Mouse (Mus musculus) bone marrow, adult 2 months (tissue): ENCODE data around the gene Abcg1.

Source experiments
- CTCF ChIP-seq: fragments of 200-500 bp; IDR thresholded peaks from 2 replicates; pipeline ENCODE4 v1.5.1; 2011; ENCODE audit warnings: low read length, control low read depth; ENCODE audit not compliant: control insufficient read depth, insufficient read depth
- POLR2A ChIP-seq: fragments of 200-500 bp; IDR thresholded peaks from 2 replicates; pipeline ENCODE4 v1.6.1; 2011; ENCODE audit warnings: low read depth, mild to moderate bottlenecking, control low read depth, low read length, borderline replicate concordance; ENCODE audit not compliant: control insufficient read depth

GRCm38 (mm10) chr17:31074053-31074590 is 16.6 kb downstream of the Abcg1 start:
- TF ChIP-seq CTCF = no peak
- no peak for TF ChIP-seq POLR2A
